Mouse (Mus musculus) cerebellum, adult 2 months (tissue): ENCODE data around the gene Dixdc1. TPM values are rescaled to one million over a fixed set of nuclear protein-coding genes. Genes with fewer than 3 reads are reported as not detected.
A peak's percentile ranks its signal among the peaks of the same experiment; 100 is the strongest.

Source experiments
- DNase-seq, 2 experiments: peaks; one replicate each; pipeline ENCODE4 v3.0.0; 2021
- H3K27ac ChIP-seq: fragments of 200-500 bp; 2 replicates; pipeline ENCODE4 v1.5.1; 2012; ENCODE audit warnings: low read length, control low read depth, inconsistent platforms; ENCODE audit not compliant: insufficient read depth
- H3K27me3 ChIP-seq: fragments of 200-500 bp; 2 replicates; pipeline ENCODE4 v1.6.1; 2012; ENCODE audit warnings: inconsistent platforms, mild to moderate bottlenecking, low read length, moderate library complexity; ENCODE audit not compliant: control insufficient read depth, insufficient read depth
- H3K4me1 ChIP-seq: fragments of 200-500 bp; 2 replicates; pipeline ENCODE4 v1.6.1; 2011; ENCODE audit warnings: low read length; ENCODE audit not compliant: control insufficient read depth, insufficient read depth
- H3K4me3 ChIP-seq: fragments of 200-500 bp; replicated peaks from 2 replicates; pipeline ENCODE3; 2011; ENCODE audit warnings: mild to moderate bottlenecking, low read depth, low read length, control low read depth; ENCODE audit not compliant: insufficient read depth
- CTCF ChIP-seq: fragments of 200-500 bp; IDR thresholded peaks from 2 replicates; pipeline ENCODE4 v1.5.1; 2011; ENCODE audit warnings: low read depth, mild to moderate bottlenecking, control low read depth, low read length, moderate library complexity, borderline replicate concordance; ENCODE audit not compliant: insufficient read depth
- POLR2A ChIP-seq: fragments of 200-500 bp; IDR thresholded peaks from 2 replicates; pipeline ENCODE4 v1.6.1; 2011; ENCODE audit warnings: low read length, control low read depth, borderline replicate concordance; ENCODE audit not compliant: insufficient read depth
- WGBS: fragments of 180-500 bp; shearing (Covaris S2); methylation state at CpG from one replicate; pipeline ENCODE4 v1.1.7; 2018; 5-methylcytosine and 5-hydroxymethylcytosine counted together
- polyA plus RNA-seq: library from polyadenylated mRNA; depleted of rRNA; stranded (reverse); fragments of >200 nt; gene quantifications from 2 replicates; pipeline ENCODE4 v1.2.3, GENCODE M21; 2012

Dixdc1 gene
- polyA plus RNA-seq, 1 experiment, result 81.7 TPM

DNA sequence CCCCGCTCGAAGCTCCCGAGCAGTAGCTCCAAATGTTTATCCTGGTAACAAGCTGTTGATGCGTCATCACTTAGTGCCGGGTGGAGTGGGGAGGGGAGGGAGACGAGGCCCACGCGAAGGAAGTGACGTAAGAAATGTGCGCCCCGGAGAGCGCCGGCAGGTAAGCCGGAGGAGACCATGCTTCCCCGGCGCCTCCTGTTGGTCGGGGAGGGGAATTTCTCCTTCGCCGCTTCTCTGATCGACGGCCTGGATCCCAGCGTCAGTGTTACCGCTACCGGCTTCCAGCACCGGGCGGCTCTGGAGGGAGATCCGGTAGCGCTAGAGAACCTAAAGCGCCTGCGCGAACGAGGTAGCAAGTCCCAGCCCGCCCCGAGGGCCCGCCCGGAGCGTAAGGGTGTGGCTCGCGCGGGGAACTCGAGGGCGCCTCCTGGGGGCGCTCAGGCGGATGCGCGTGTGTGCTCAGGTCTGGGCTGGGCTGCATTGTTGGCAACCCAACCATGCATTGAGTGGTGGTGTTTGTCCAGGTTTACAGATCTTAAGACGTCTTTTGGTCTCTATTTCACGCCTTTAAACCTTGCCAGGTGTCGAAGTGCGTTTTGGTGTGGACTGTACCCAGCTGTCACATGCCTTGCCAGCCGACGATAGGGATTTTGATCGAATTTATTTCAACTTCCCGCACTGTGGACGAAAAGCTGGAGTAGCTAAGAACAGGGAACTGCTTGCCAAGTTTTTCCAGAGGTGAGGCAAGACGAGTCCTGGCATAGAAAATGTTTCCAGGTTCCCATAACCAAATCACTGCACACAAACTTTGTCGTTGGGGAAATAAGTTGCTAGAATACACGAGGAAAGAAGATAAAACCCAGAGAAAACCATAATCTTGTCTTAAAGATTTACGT, 29.0 kb upstream of the Dixdc1 start, which contains the start of gene Fdxacb1:
Fdxacb1 (plus strand) TSS at position 130 of the 896 bp plus-strand sequence.
- 3% methylated on average over 59 of the region's 59 CpGs for WGBS
- peak; percentile 66; the same call in 1 of the 2 replicates for TF ChIP-seq POLR2A
- peak; percentile 61 for TF ChIP-seq CTCF
- Histone ChIP-seq H3K27ac (peak within 1 kb of the TSS; percentile 58), H3K27me3 (no peaks in the 10 kb centered on the region), H3K4me3 (peak within 1 kb of the TSS; percentile 69), H3K4me1 (no peaks in the 10 kb centered on the region)
- DNase-seq, result peak; percentile 99

DNA sequence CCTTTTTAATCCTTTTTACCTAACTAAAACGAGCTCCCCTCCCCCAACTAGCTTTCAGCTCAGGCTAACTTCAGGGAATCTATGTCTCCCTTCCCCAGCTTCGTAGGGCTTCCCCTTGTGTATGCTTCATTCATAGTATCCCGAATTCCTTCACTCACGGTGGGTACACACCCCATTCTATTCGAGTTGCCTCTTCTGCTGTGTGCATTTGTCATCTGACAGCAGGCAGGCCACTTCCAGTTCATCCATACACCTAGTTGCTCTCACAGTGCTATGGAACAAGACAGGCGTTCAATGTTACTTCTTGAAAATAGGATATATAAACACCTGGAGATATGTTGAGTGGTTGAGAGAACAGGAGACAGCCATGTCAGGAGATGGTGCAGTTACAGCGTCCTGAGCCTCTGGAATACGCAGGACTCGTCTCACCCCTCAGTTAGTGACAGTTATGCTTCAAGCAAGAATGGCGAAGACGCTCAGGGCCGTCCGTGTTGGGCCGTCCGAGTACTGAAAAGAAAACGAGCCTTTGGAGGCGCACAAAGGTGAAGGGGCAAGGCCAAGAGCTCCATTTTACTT, 28.3 kb upstream of the Dixdc1 start:
- peak in 1 of 2 experiments; percentile 32 for DNase-seq
- TF ChIP-seq CTCF (no peak), POLR2A (no peak)
- 2% methylated on average over 17 of the region's 17 CpGs for WGBS
- Histone ChIP-seq H3K4me3 (peak overlapping the region; percentile 69), H3K4me1 (no peaks in the 10 kb centered on the region), H3K27me3 (no peaks in the 10 kb centered on the region), H3K27ac (peak overlapping the region; percentile 18)

- no peak for DNase-seq
- TF ChIP-seq POLR2A (no peak), CTCF (0 out of 2 replicates have a peak, but pooled peaks have one; percentile 11)
- Histone ChIP-seq H3K27me3 (no peaks in the 10 kb centered on the region), H3K4me3 (no peak overlapping the region), H3K4me1 (no peaks in the 10 kb centered on the region), H3K27ac (no peak overlapping the region)
- WGBS, result 52% methylated on average over 1 of the region's 1 CpGs
Measured at GRCm38 (mm10) chr9:50763331-50763730, 24.0 kb upstream of the Dixdc1 start.

- no peak for TF ChIP-seq POLR2A
- no peaks in the 10 kb centered on the region for H3K27me3 ChIP-seq
- H3K4me1 ChIP-seq, result no peaks in the 10 kb centered on the region
- no peak overlapping the region for H3K4me3 ChIP-seq
- no peak for DNase-seq
- no peak overlapping the region for H3K27ac ChIP-seq
- 64% methylated on average over 6 of the region's 6 CpGs for WGBS
Measured at GRCm38 (mm10) chr9:50761520-50762243, 22.4 kb upstream of the Dixdc1 start.

- Histone ChIP-seq H3K27ac (no peak overlapping the region), H3K4me1 (peaks cover 11% of the 10 kb centered on the region), H3K27me3 (no peaks in the 10 kb centered on the region), H3K4me3 (no peak overlapping the region)
- TF ChIP-seq CTCF, result no peak
- no peak for TF ChIP-seq POLR2A
- 47% methylated on average over 5 of the region's 5 CpGs for WGBS
- DNase-seq, result no peak
Measured at GRCm38 (mm10) chr9:50756711-50757110, 17.4 kb upstream of the Dixdc1 start.

GRCm38 (mm10) chr9:50753947-50754346, 14.6 kb upstream of the Dixdc1 start:
- Histone ChIP-seq H3K4me1 (peaks cover 16% of the 10 kb centered on the region), H3K27me3 (no peaks in the 10 kb centered on the region), H3K27ac (peak overlapping the region; percentile 54; the same call in 1 of the 2 replicates), H3K4me3 (peak overlapping the region; percentile 30)
- no peak for DNase-seq
- TF ChIP-seq CTCF (no peak), POLR2A (0 out of 2 replicates have a peak, but pooled peaks have one; percentile 14)
- 52% methylated on average over 7 of the region's 7 CpGs for WGBS

GRCm38 (mm10) chr9:50752784-50753615, 13.7 kb upstream of the Dixdc1 start:
- Histone ChIP-seq H3K4me1 (peaks cover 16% of the 10 kb centered on the region), H3K27me3 (no peaks in the 10 kb centered on the region), H3K4me3 (peak overlapping the region; percentile 56), H3K27ac (peak overlapping the region; percentile 67; the same call in 1 of the 2 replicates)
- TF ChIP-seq POLR2A (peak; percentile 37; the same call in 1 of the 2 replicates), CTCF (no peak)
- peak; percentile 73 to 82 for DNase-seq
- 31% methylated on average over 17 of the region's 17 CpGs for WGBS
